Mouse (Mus musculus) hindbrain, postnatal 0 days (tissue): ENCODE data around the gene Tmem247. TPM values are rescaled to one million over a fixed set of nuclear protein-coding genes. Genes with fewer than 3 reads are reported as not detected.

Experiments used
- ATAC-seq: fragments of 200-750 bp; cut with Nextera tagmentation; 2 replicates; pipeline ENCODE4 v1.8.0; 2017; ENCODE audit warnings: mild to moderate bottlenecking, moderate TSS enrichment, moderate library complexity
- DNase-seq: peaks from one replicate; pipeline ENCODE4 v3.0.0-alpha.2; 2015; ENCODE audit warnings: low spot score
- H3K27ac ChIP-seq: fragments of 300-500 bp; sonication (generic); 2 replicates; pipeline ENCODE4 v1.5.1; 2014; ENCODE audit warnings: mild to moderate bottlenecking
- H3K27me3 ChIP-seq: fragments of 300-500 bp; sonication (generic); 2 replicates; pipeline ENCODE4 v1.6.1; 2014; ENCODE audit warnings: low read length, mixed read lengths; ENCODE audit not compliant: insufficient read depth
- H3K36me3 ChIP-seq: fragments of 300-500 bp; sonication (generic); 2 replicates; pipeline ENCODE4 v1.6.1; 2014; ENCODE audit warnings: low read length, mixed read lengths; ENCODE audit not compliant: insufficient read depth
- H3K4me1 ChIP-seq: fragments of 300-500 bp; sonication (generic); 2 replicates; pipeline ENCODE4 v1.6.1; 2014; ENCODE audit warnings: antibody characterized with exemption, low read length, mixed read lengths; ENCODE audit not compliant: insufficient read depth
- H3K4me2 ChIP-seq: fragments of 300-500 bp; sonication (generic); 2 replicates; pipeline ENCODE4 v1.6.1; 2014; ENCODE audit warnings: low read depth, mild to moderate bottlenecking, low read length, moderate library complexity, mixed read lengths
- H3K4me3 ChIP-seq: fragments of 300-500 bp; sonication (generic); 2 replicates; pipeline ENCODE4 v1.5.1; 2014; ENCODE audit warnings: low read length
- H3K9ac ChIP-seq: fragments of 300-500 bp; sonication (generic); replicated peaks from 2 replicates; pipeline ENCODE4 v1.6.1; 2014; ENCODE audit warnings: mild to moderate bottlenecking, low read length, moderate library complexity, mixed read lengths
- H3K9me3 ChIP-seq: fragments of 300-500 bp; sonication (generic); 2 replicates; pipeline ENCODE4 v1.6.1; 2016; ENCODE audit warnings: low read length, mixed read lengths
- CTCF ChIP-seq: IDR thresholded peaks from 2 replicates; pipeline ENCODE4 v1.5.1; 2016; ENCODE audit warnings: antibody characterized with exemption, control low read depth, low read depth
- WGBS: fragments of 180-500 bp; shearing (Covaris S2); extraction: QIAGEN DNeasy Blood & Tissue Kit; methylation state at CpG from one replicate; pipeline ENCODE4 v1.1.7; 2014; 5-methylcytosine and 5-hydroxymethylcytosine counted together
- polyA plus RNA-seq: library from polyadenylated mRNA; unstranded; fragments of >200 nt; fragmentation: Nextera tagmentation; extraction: Ambion mirVana; gene quantifications from 2 replicates; pipeline ENCODE4 v1.2.1, GENCODE M21; 2015
- total RNA-seq: library from RNA; depleted of rRNA; stranded (reverse); fragments of >200 nt; gene quantifications from 2 replicates; pipeline ENCODE4 v1.2.3, GENCODE M21; 2014; rRNA removed

Gene Tmem247
- total RNA-seq (not detected in 2 replicates), polyA plus RNA-seq (not detected in 2 replicates)

DNA sequence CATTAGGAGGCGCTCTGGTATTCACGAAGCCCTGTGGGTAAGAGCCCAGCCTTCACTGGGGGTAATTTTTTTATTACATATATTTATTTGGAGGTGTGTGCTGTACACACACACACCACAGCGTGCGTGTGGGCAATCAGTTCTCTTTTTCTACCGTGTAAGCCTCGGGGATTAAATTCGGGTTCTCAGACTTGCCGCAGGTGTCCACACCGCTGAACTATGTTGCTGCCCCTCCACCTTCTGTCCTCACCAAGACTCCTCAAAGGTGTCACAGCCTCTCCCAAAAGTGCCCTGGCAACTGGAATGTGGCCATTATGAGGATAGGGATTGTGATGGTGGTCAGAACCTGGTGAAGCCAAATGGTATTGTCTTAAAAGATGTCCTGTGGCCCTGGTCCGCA lies at the start of gene Tmem247:
Gene Tmem247 (plus strand): TSS at position 301 of the 400 bp plus-strand sequence.
- H3K27ac ChIP-seq: no peak within 1 kb of the TSS
- 95% methylated on average over 10 of the region's 10 CpGs for WGBS
- H3K4me1 ChIP-seq: no peaks in the 10 kb centered on the region
- no peak within 1 kb of the TSS for H3K9ac ChIP-seq
- ATAC-seq: no peak
- no peak within 1 kb of the TSS for H3K4me2 ChIP-seq
- H3K27me3 ChIP-seq: no peaks in the 10 kb centered on the region
- no peak within 1 kb of the TSS for H3K4me3 ChIP-seq
- DNase-seq: no peak
- no peaks in the 10 kb centered on the region for H3K9me3 ChIP-seq
- no peak for TF ChIP-seq CTCF
- no peaks in the 10 kb centered on the region for H3K36me3 ChIP-seq

DNA sequence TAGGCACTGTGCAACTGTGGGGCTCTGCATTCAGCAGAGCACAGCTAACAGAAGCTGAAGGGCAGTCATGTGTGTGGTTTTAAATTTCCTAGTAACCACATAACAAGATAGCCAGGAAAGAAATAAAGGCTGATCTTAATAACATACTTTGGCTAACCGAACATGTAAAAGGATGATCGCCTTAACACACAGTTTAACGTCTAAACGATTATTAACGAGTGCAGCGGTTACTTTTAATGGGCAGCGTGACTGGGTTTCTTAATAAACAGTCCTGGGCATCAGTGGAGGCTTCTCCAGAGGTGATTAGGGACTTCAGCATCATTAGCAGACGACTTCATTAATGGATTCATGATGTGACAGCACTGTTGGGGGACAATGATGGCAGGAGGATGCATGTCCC lies 46.6 kb upstream of the Tmem247 start:
- Histone ChIP-seq H3K9me3 (no peaks in the 10 kb centered on the region), H3K4me2 (no peak overlapping the region), H3K27me3 (peaks cover 2% of the 10 kb centered on the region; the same call in 1 of the 2 replicates), H3K27ac (no peak overlapping the region), H3K36me3 (no peaks in the 10 kb centered on the region), H3K9ac (no peak overlapping the region), H3K4me1 (no peaks in the 10 kb centered on the region), H3K4me3 (no peak overlapping the region)
- WGBS: 70% methylated on average over 8 of the region's 8 CpGs
- no peak for TF ChIP-seq CTCF
- no peak for ATAC-seq
- DNase-seq: peak; percentile 2

DNA sequence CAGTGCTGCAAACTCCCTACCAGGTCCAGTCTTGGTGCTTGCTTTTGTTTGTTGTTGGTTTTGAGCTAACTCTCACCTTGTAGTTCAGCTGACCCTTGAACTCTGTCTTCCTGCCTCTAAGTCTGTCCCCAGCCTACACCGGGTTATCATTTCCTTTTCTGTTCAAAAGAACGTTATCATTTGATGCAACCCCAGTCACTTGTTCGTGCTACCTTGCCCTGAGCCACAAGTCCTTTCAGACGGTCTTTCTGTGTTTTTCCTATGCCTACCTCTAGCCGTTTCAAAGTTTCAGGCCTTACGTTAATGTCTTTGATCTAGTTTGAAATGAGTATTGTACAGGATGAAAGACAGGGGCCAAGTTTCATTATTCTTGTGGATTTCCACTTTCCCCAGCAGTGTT lies 44.5 kb upstream of the Tmem247 start:
- WGBS: 83% methylated on average over 6 of the region's 6 CpGs
- ATAC-seq (no peak), DNase-seq (no peak)
- no peaks in the 10 kb centered on the region for H3K9me3 ChIP-seq
- no peaks in the 10 kb centered on the region for H3K4me1 ChIP-seq
- H3K27me3 ChIP-seq: peaks cover 3% of the 10 kb centered on the region; the same call in 1 of the 2 replicates
- no peak overlapping the region for H3K27ac ChIP-seq
- no peak for TF ChIP-seq CTCF
- H3K36me3 ChIP-seq: no peaks in the 10 kb centered on the region
- H3K4me3 ChIP-seq: no peak overlapping the region
- H3K9ac ChIP-seq: no peak overlapping the region
- H3K4me2 ChIP-seq: no peak overlapping the region

DNA sequence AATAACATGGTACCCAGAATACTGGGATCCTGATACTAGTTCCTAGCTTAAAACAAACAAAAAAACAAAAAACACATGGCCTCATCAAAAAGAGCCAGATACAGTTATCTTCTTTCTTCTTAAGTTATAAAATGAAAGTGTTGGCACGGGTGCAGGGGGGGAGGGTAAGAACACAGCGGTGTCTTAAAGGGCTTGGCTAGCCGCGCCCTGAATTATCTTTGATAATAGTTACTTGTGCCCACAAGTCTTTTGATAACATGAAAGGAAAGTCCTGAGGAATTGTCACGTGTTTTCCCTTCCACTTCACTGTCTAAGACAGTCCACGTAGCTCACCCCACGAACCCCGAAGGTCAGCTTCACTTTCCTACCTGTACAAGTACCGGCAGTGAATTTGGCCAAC lies 40.2 kb upstream of the Tmem247 start:
- peaks cover 3% of the 10 kb centered on the region; the same call in 1 of the 2 replicates for H3K27me3 ChIP-seq
- H3K4me3 ChIP-seq: no peak overlapping the region
- no peak for DNase-seq
- no peak overlapping the region for H3K9ac ChIP-seq
- TF ChIP-seq CTCF: no peak
- no peaks in the 10 kb centered on the region for H3K36me3 ChIP-seq
- no peak overlapping the region for H3K27ac ChIP-seq
- no peak for ATAC-seq
- H3K4me2 ChIP-seq: no peak overlapping the region
- 90% methylated on average over 9 of the region's 9 CpGs for WGBS
- no peaks in the 10 kb centered on the region for H3K4me1 ChIP-seq
- H3K9me3 ChIP-seq: no peaks in the 10 kb centered on the region

DNA sequence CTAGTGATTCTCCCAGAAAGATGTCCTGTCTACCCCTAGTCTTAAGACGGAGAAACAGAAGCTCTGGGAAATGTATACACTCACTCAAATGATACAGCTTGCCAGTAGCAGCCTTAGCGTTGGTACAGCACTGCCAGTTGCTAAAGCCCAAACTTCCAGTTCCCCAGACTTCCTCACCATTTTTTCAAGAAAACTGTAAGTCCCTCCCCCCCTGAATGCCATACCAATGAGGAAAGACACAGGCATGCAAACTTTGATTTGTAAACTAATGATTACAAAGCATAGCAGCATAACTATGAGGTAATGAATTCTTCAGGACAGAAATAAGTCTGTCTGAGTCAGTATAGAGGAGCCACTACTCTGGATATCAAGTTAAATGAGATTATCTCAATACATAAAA lies 39.4 kb upstream of the Tmem247 start:
- no peak overlapping the region for H3K4me2 ChIP-seq
- H3K27ac ChIP-seq: no peak overlapping the region
- no peak for TF ChIP-seq CTCF
- DNase-seq (no peak), ATAC-seq (no peak)
- no peaks in the 10 kb centered on the region for H3K36me3 ChIP-seq
- H3K4me3 ChIP-seq: no peak overlapping the region
- H3K9me3 ChIP-seq: no peaks in the 10 kb centered on the region
- WGBS: 86% methylated on average over 2 of the region's 2 CpGs
- H3K4me1 ChIP-seq: no peaks in the 10 kb centered on the region
- H3K27me3 ChIP-seq: peaks cover 3% of the 10 kb centered on the region; the same call in 1 of the 2 replicates
- H3K9ac ChIP-seq: no peak overlapping the region

DNA sequence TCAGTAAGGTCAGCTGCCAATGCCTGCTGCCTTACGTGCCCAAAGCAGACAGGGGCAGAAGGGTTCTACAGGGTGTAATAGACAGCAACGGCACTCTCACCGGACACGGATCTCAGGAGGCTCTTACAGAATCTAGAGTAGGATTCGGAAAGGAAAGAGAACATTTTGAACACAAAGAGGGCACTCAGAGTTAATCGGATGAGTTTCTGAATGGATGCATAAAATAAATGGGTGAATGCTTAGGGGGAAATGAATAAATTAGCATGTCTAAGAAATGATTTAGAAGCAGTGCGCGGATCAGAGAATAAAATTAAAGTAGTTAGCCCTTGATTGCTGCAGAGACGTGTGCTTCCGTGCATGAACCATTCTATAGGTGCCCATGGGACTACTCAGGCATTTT lies 37.1 kb upstream of the Tmem247 start:
- no peak overlapping the region for H3K4me2 ChIP-seq
- TF ChIP-seq CTCF: no peak
- no peak for DNase-seq

DNA sequence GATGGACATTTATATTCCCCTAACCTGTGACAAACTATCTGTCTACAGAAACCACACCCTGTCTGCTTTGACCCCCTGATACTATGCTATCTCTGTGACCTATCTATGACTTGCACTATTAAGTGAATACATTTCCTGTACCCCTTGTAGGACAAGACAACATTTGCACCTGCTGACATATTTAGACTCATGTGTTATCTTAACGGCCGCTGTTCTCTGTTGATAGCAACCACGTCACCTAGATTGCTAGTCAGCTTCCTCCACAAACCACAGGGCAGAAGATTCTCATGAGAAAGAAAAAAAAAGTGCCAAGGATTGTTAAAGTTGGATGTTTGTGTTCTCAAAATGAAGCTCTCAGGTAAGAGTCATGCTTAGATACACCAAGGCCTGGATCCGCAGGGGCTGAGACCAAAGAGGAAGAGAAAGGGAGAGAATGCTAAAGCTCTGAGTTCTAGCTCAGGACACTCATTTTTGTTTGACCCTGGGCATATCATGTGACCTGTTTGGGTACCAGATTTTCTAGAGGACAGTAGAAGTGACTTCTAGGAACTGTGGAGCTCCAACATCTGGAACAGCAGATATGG lies 36.6 kb upstream of the Tmem247 start:
- Histone ChIP-seq H3K9me3 (no peaks in the 10 kb centered on the region), H3K27ac (no peak overlapping the region), H3K36me3 (no peaks in the 10 kb centered on the region), H3K27me3 (0 out of 2 replicates have a peak, but pooled peaks cover 1% of the 10 kb centered on the region), H3K9ac (no peak overlapping the region), H3K4me3 (no peak overlapping the region), H3K4me1 (no peaks in the 10 kb centered on the region), H3K4me2 (no peak overlapping the region)
- ATAC-seq: no peak
- TF ChIP-seq CTCF: no peak
- DNase-seq: no peak
- WGBS: 81% methylated on average over 4 of the region's 4 CpGs

More for the DNA sequence above, 37.1 kb upstream of the Tmem247 start:
- Histone ChIP-seq H3K4me1 (no peaks in the 10 kb centered on the region), H3K27ac (no peak overlapping the region), H3K27me3 (peaks cover 3% of the 10 kb centered on the region; the same call in 1 of the 2 replicates), H3K9ac (no peak overlapping the region), H3K4me3 (no peak overlapping the region), H3K36me3 (no peaks in the 10 kb centered on the region), H3K9me3 (no peaks in the 10 kb centered on the region)
- no peak for ATAC-seq
- WGBS: 36% methylated on average over 10 of the region's 10 CpGs
